Mouse (Mus musculus) cerebellum, postnatal 4 days (tissue): ENCODE results near the gene Mtg2.
A peak's percentile ranks its signal among the peaks of the same experiment; 100 is the strongest.

Experiments
- DNase-seq, 2 experiments: peaks; one replicate each; pipeline ENCODE4 v3.0.0; 2022; ENCODE audit warnings: low spot score in 2 of 2, mixed read lengths in 1 of 2

Mtg2 gene

GRCm38 (mm10) chr2:180051986-180052733 lies 18.2 kb upstream of the Mtg2 start:
- peak in 1 of 2 experiments; percentile 20 for DNase-seq

GRCm38 (mm10) chr2:180053001-180053400 lies 17.4 kb upstream of the Mtg2 start:
- no peak for DNase-seq

- no peak for DNase-seq
Measured at GRCm38 (mm10) chr2:180063338-180064131, 6.9 kb upstream of the Mtg2 start.

- no peak for DNase-seq
Measured at GRCm38 (mm10) chr2:180069770-180070480, 463 bp upstream of the Mtg2 start.

GRCm38 (mm10) chr2:180071671-180072070 lies 1.3 kb downstream of the Mtg2 start:
- DNase-seq = no peak

- no peak for DNase-seq
Measured at GRCm38 (mm10) chr2:180072886-180073285, 2.5 kb downstream of the Mtg2 start.

- no peak for DNase-seq
Measured at GRCm38 (mm10) chr2:180077622-180078021, 7.2 kb downstream of the Mtg2 start.

GRCm38 (mm10) chr2:180080680-180081079 lies 10.3 kb downstream of the Mtg2 start:
- no peak for DNase-seq

GRCm38 (mm10) chr2:180083063-180083462 lies 12.7 kb downstream of the Mtg2 start:
- no peak for DNase-seq

- no peak for DNase-seq
Measured at GRCm38 (mm10) chr2:180084565-180084964, 14.2 kb downstream of the Mtg2 start.

- DNase-seq = no peak
Measured at GRCm38 (mm10) chr2:180085926-180086636, 15.7 kb downstream of the Mtg2 start.

- DNase-seq = no peak
Measured at GRCm38 (mm10) chr2:180086637-180087027, 16.2 kb downstream of the Mtg2 start.

- no peak for DNase-seq
Measured at GRCm38 (mm10) chr2:180087472-180087871, 17.1 kb downstream of the Mtg2 start.

- no peak for DNase-seq
Measured at GRCm38 (mm10) chr2:180090285-180090684, 19.9 kb downstream of the Mtg2 start.

GRCm38 (mm10) chr2:180095711-180096110 lies 25.3 kb downstream of the Mtg2 start:
- no peak for DNase-seq

GRCm38 (mm10) chr2:180097585-180097984 lies 27.2 kb downstream of the Mtg2 start:
- no peak for DNase-seq

- DNase-seq = no peak
Measured at GRCm38 (mm10) chr2:180098167-180098566, 27.8 kb downstream of the Mtg2 start.

- no peak for DNase-seq
Measured at GRCm38 (mm10) chr2:180099529-180099928, 29.1 kb downstream of the Mtg2 start.

- DNase-seq = no peak
Measured at GRCm38 (mm10) chr2:180103151-180103977, 33.0 kb downstream of the Mtg2 start.

GRCm38 (mm10) chr2:180103978-180104658 lies 33.7 kb downstream of the Mtg2 start, which contains the start of gene Hrh3:
Hrh3 (minus strand) TSS chr2:180104488.
- peak in 1 of 2 experiments; percentile 56 for DNase-seq
